Mouse (Mus musculus) E14TG2a.4 (cell line): ENCODE data around the gene Oscp1.

Experiments used
- CTCF ChIP-seq: conservative IDR thresholded peaks from 2 replicates; pipeline ENCODE4 v1.5.1; 2014; ENCODE audit warnings: low read length
- NANOG ChIP-seq: IDR thresholded peaks from 2 replicates; pipeline ENCODE4 v1.6.1; 2014; ENCODE audit warnings: borderline replicate concordance, low read length, mixed read lengths
- POU5F1 ChIP-seq: IDR thresholded peaks from 2 replicates; pipeline ENCODE4 v1.6.1; 2014; ENCODE audit warnings: low read length, borderline replicate concordance

DNA sequence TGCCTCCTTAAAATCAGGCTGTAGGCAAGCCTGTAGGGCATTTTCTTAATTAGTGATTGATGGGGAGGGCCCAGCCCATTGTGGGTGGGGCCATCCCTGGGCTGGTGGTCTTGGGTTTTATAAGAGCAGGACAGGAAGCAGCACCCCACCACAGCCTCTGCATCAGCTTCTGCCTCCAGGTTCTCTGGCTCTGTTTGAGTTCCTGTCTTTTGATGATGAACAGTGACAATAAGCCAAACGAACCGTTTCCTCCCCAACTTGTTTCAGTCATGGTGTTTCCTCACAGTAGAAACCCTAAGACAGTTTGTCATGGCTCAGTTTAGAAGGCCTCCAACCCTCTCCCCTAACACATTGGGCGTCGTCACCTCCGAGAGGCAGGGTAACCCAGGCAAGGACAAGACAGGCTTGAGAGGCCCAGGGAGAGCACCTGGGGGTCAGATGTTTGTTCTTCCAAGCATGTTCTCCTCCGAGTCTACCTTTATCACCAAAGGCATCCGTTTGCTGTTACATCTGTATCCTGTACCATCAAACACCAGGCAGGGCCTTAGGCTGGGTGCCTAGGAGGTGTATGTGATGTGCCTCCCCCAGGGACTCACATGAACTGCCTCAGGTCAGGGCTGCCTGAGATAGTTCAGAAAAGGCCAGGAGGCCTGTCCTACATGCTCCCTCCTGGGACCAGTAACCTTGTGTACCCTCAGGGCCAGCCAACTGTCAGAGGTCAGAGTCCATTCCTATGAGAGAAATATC, 31.9 kb downstream of the Oscp1 start:
- TF ChIP-seq CTCF (no peak), NANOG (no peak), POU5F1 (no peak)
